Mouse (Mus musculus): ENCODE data around the gene Cad.

Gene Cad

DNA sequence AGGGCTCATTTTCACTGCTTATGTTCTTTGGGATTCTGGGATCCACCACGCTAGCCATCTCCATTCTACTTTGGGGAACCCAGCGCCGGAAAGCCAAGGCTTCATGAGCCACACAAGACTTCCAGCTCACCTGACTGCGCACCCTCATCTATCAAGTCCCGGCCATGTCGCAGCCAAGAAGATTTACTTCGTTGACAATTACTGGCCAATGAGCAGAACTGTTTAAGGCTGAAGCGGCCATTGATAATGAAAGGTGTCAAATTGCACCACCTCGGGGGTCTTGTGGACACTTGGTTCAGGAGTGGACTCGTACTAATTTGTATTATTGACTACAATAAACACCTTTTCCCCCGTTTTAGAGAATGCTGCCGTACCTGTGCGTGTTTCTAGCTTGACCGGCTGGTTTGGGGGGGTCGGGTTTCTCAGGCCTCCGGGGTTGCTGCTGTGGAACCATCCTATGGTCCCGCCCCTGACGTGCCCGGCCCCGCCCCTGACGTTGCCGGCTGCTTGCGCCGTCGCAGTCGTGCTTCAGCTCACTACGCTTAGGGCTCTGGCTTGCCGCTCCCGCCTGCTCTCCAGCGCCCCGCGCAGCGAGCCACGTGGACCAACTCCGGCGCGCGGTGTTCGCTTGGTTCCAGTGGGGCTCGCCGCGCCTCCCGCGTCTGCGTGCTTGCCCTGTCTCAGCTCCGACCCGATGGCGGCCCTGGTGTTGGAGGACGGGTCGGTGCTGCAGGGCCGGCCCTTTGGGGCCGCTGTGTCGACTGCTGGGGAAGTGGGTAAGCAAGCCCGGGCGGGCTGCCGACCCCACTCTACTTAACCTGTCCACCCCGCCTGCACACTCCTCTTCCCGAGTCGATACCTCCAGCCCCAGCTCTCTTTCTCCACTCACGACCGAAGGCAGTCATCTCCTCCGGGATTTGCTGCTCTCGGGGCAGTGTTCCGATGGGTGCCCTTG is at the start of gene Cad:
Gene Cad (plus strand): TSS at position 520 of the 955 bp plus-strand sequence.
- TF ChIP-seq GATA4 (IDR thresholded peaks at IDR 0.05; ENCODE audit: insufficient replicate concordance, low read length) = no peak

DNA sequence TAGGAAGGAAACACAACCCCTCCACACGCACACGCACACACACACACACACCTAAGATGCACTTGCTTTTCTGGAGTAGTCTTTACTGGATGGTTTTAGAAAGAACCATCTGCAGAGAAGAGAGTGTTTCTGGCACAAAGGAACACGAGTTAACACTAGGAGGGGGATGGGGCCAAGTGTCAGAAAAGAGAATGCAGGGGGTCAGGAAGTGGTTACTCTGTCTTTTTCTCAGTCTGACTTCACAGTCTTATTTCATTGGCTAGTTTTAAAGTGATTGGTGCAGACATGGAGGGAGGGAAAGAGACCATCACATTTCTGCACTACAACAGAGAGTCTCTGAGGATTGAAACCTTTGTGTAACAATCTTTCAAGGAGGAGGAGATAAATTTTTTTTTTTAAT is 41.8 kb upstream of the Cad start:
- TF ChIP-seq GATA4 (IDR thresholded peaks at IDR 0.05; ENCODE audit: insufficient replicate concordance, low read length) = no peak

DNA sequence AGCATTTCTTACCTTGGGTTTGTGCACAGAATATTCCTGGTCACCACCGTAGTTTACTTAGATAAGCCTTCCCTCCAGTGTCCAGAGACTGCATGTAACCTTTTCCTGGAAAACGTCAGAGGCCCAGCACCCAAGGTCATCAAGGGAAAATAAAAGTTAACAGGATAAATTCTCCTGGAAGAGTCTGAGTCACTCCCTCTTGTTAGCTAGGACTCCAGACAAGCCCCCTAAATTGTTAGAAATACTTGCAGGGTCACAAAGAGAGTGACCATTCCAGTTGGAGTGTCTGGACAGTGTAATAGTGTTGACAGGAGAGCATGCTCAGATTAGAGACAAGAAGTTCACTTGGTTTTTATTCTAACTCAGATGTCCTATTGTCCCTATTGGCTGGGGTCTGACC is 38.7 kb upstream of the Cad start:
- no peak for TF ChIP-seq GATA4 (IDR thresholded peaks at IDR 0.05; ENCODE audit: insufficient replicate concordance, low read length)

DNA sequence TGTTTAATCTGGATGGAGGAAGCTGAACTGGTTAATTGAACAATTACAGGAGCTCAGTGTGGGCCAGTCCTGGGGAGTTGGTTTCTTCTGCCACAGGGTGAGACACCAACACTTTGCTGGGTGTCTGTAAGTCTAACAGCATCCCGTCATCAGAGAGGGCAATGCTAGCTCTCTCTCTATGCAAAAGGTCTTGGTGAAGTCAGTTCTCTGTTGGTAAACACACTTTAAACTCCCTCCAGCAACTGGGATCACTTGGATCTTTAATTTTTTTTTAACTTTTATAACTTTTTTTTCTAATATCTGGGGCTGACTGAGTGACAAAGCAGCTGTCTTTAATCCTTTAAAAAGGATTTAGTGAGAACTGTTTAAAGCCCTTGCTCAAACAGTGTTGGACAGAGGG is 31.9 kb upstream of the Cad start:
- no peak for TF ChIP-seq GATA4 (IDR thresholded peaks at IDR 0.05; ENCODE audit: insufficient replicate concordance, low read length)

DNA sequence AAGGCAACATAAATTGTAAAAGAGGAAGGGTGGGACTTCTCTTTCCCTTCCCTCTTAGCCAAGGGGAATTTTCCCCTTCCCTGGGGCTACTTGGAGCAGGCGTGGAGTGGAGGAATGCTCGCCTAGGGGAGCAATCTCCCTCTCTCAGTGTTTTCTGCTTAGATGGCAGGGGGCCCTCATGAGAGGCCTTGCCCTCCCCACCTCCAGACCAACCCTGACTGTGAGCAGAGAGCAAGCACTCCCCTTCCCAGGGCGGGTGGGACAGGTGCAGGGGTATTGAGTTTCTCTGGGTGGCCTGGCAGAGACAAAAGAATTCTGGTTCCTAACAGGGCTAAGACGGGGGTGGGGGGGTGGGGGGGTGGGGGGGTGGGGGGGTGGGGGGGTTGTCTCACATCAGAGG is 31.3 kb upstream of the Cad start:
- no peak for TF ChIP-seq GATA4 (IDR thresholded peaks at IDR 0.05; ENCODE audit: insufficient replicate concordance, low read length)

DNA sequence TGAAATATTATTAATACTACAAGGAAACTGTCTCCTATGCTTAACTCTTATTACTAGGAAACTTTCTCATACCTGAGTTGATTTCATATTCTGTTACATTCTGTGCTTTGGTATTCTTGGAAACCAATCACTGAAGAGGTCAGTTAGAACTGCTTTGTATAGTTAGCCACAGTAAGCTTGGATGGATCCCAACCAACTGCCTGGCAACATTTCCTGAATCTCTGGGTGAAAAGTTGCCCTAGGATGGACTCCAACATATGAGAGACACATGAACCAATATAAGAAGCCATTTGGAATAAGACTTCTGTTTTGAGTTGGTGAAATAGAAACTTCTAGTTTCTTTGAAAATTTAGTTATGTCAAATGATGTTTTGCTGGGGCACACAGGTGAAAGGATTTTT is 29.9 kb upstream of the Cad start:
- no peak for TF ChIP-seq GATA4 (IDR thresholded peaks at IDR 0.05; ENCODE audit: insufficient replicate concordance, low read length)

DNA sequence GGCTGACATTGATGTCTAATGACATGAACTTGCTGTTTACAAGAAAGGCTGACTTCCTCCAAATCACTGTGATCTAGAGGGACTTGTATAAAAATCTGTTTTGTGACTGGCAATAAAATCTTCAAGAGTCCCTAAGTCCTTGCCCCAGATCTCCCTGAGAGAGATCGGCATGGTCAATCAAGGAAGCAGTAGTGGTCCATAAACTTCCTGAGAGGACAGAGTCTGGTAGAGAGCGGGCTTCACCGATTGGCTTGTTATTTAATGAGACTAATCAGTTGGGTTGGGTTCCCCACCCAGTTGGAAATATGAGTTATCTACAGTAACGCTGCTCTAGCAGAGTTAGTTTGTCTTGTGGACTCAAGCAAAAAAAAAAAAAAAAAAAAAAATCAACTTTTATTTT is 23.7 kb upstream of the Cad start:
- no peak for TF ChIP-seq GATA4 (IDR thresholded peaks at IDR 0.05; ENCODE audit: insufficient replicate concordance, low read length)

DNA sequence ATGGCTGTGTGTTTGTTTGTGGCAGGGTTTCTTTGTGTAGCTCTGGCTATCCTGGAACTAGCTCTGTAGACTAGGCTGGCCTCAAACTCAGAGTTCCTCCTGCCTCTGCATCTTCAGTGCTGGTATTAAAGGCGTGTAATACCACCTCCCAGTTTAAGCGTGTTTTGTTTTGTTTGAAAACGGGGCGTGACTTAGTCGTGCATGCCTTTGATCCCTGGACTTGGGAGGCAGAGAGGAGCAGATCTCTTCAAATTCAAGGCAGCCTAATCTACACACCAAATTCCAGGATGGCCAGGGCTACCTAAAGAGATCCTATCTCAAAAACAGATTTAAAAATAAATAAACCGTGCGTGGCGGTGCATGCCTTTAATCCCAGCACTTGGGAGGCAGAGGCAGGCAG is 23.1 kb upstream of the Cad start:
- no peak for TF ChIP-seq GATA4 (IDR thresholded peaks at IDR 0.05; ENCODE audit: insufficient replicate concordance, low read length)

DNA sequence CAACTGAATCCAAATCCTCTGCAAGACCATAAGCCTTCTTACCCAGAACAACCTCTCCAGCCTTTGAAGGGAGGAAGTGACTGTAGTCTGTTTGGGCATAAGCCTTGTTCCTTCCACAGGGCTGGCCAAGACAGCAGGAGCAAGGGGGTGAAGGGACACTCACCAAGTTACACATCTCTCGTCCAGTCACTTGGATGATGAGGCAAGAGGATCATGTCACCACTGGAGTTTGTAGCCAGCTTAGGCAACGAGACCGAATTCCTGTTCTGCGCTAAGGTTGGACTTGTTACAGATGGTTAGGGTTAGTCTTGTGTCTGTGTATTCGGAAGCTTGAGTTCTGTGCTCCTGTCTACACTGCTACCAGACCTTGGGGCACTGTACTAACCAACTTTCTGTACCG is 19.9 kb upstream of the Cad start:
- TF ChIP-seq GATA4 (IDR thresholded peaks at IDR 0.05; ENCODE audit: insufficient replicate concordance, low read length) = no peak

DNA sequence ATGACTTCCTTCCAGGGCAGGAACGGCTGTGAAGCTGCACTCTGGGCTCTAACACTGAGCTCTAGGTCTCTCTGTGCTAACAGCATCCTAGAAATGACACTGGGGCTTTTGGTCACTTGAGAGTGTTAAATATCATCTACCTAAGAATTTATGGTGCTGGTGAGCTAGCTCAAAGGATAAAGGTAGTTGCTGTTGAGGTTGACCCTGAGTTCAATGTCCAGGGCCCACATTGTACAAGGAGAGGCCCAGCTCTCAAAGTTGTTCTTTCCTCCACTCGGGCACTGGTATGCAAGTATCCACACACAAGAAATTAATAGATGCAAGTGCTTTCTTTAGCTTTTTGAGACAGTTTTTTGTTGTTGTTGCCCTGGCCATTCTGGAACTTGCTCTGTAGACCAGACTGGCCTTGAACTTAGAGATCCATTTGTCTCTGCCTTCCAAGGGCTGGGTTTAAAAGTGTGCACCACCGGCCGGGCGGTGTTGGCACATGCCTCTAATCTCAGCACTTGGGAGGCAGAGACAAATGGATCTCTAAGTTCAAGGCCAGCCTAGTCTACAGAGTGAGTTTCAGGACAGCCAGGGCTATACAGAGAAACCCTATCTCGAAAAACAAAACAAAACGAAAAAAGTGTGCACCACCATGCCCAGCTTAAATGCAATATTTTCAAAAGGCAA is 16.3 kb upstream of the Cad start:
- no peak for TF ChIP-seq GATA4 (IDR thresholded peaks at IDR 0.05; ENCODE audit: insufficient replicate concordance, low read length)

DNA sequence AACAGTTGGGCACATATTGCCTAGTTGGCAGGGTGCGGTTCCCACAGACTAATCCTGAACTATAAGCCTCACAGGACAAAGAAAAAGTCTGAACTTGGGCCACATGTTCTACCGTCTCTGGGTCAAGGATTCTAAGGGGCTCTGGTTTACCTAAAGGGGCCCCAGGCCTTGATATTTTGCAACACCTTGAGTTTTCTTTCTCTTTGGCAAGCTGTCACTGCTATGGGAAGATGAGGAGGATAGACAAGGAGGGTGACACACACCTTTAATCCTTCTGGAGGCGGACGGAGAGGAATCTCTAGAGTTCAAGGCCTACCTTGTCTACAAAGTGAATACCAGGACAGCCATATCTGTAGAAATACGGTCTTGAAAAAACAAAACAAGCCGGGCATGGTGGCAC is 8.2 kb upstream of the Cad start:
- no peak for TF ChIP-seq GATA4 (IDR thresholded peaks at IDR 0.05; ENCODE audit: insufficient replicate concordance, low read length)

DNA sequence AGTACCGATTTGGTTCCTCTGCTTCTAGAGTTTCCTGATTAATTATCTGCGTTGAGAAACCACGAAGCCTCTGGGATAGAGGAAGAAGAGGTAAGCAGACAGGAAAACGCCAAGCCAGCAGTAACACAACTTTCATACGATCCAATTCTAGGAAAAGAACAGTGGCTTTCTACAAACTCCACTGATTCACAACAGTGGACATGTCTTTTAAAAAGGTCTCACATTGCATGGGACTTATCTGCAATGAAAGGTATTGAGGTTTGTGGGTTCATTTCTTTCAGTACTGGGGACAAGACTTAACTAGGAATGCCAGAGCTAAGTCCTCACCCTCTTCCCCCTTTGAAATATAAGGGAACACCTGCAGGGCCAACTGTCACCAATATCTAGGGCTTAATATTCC is 7.5 kb upstream of the Cad start:
- no peak for TF ChIP-seq GATA4 (IDR thresholded peaks at IDR 0.05; ENCODE audit: insufficient replicate concordance, low read length)

DNA sequence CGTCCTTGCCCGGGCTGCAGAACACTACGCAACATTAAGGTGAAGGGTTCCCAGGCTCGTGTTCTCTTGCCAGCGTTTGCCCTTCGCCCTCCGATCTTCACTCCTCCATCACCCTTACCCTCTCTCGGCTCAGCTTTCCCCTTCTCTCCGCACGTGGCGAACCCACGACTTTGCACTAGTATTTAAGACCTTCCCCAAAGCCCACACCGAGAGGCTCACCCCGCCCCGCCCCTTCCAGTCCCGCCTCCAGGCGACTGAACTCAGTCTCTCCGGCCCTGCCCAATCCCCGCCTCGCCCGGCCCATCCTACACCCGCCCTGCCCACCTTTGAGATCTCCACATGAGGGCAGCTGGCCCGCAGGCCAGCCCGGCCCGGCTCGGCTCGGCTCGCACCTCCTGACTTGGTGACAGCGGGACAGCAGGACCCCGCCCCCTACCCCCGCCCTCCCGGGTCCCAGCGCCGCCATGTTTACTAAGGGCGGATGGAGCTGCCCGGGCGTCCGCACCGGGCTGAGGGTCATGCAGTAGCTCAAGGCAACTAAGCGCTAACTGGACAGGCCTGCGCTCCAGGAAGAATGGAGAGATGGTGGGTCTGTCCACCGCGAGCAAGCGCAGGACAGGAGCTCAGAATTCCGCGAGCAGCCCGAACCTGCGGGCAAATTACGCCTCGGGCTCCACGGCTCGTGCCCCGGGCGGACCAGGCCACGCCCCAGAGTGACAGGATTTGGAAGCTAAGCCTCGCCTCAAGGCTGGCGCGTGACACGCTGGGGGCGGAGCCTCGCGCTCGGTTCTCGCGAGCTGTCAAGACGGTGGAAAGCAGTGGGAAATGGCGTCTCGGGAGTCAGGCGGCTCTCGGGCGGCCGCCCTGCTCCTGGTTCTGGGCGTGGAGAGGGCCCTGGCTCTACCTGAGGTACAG is 6.5 kb upstream of the Cad start, which contains the start of gene Atraid:
Gene Atraid (plus strand): TSS at position 465 of the 915 bp plus-strand sequence.
- no peak; the same call in 1 of the 2 replicates for TF ChIP-seq GATA4 (IDR thresholded peaks at IDR 0.05; ENCODE audit: insufficient replicate concordance, low read length)

DNA sequence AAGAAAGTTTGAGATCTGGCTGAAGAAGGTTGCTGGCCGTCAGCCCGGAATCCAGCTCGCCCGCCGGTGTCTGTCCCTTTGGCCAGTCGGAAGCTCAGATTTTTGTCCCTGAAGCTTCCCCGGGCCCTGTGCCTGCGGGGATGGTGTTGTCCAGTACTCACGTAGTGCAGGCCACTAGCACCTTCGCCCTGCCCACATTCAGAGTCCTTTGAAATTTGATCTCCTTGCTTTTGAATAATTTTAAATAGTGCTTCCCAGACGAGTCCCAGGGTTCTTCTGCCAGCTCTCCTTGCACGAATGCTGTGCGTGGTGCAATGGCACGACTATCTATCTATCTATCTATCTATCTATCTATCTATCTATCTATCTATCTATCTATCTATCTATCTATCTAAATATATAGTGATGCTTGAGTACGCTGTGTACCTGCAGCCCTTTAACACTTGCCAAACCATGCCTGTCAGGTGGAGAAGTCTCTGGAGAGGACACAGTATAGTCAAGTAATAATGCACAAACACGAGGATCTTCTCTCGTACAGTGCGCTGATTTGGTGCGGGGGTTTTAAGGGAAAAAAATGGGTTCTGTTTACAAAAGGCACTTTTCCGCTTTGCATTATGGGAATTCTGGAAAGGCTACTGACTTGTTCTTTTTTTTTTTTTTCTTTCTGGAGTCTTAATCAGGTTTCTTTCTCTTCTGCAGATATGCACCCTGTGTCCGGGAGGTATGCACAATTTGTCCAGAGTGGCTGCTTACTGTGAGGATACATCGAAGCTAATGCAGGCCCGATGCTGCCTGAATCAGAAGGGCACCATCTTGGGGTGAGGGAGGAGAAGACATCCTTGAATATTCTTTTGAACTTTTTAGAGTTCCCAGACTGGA is 5.6 kb upstream of the Cad start, which contains the start of gene Slc5a6:
Gene Slc5a6 (minus strand): TSS at position 162 of the 879 bp plus-strand sequence.
- TF ChIP-seq GATA4 (IDR thresholded peaks at IDR 0.05; ENCODE audit: insufficient replicate concordance, low read length) = no peak
